Mouse (Mus musculus) small intestine, adult 2 months (tissue): Measurements from ENCODE around the gene Btaf1. TPM values are rescaled to one million over a fixed set of nuclear protein-coding genes. Genes with fewer than 3 reads are reported as not detected.

Experiments
- H3K27ac ChIP-seq: fragments of 200-500 bp; 2 replicates; pipeline ENCODE4 v1.5.1; 2012; ENCODE audit warnings: low read depth, low read length, control low read depth, inconsistent platforms; ENCODE audit not compliant: insufficient read depth
- H3K27me3 ChIP-seq: fragments of 200-500 bp; 2 replicates; pipeline ENCODE4 v1.6.1; 2012; ENCODE audit warnings: mild to moderate bottlenecking, moderate library complexity, low read length, inconsistent platforms; ENCODE audit not compliant: control insufficient read depth, insufficient read depth
- H3K36me3 ChIP-seq: fragments of 200-500 bp; 2 replicates; pipeline ENCODE4 v1.6.1; 2012; ENCODE audit warnings: mild to moderate bottlenecking, low read length, control low read depth, inconsistent platforms; ENCODE audit not compliant: control insufficient read depth, insufficient read depth
- H3K4me1 ChIP-seq: fragments of 200-500 bp; 2 replicates; pipeline ENCODE4 v1.6.1; 2012; ENCODE audit warnings: low read length, inconsistent platforms, mixed read lengths; ENCODE audit not compliant: control insufficient read depth, insufficient read depth, insufficient read length
- H3K4me3 ChIP-seq: fragments of 200-500 bp; 2 replicates; pipeline ENCODE4 v1.5.1; 2012; ENCODE audit warnings: low read depth, mild to moderate bottlenecking, control low read depth, inconsistent platforms, low read length, moderate library complexity
- CTCF ChIP-seq: fragments of 200-500 bp; IDR thresholded peaks from 2 replicates; pipeline ENCODE4 v1.5.1; 2012; ENCODE audit warnings: low read depth, mild to moderate bottlenecking, control low read depth, inconsistent platforms, low read length, moderate library complexity, mixed read lengths; ENCODE audit not compliant: insufficient replicate concordance, insufficient read length; ENCODE audit errors: extremely low read depth
- POLR2A ChIP-seq: fragments of 200-500 bp; IDR thresholded peaks from 2 replicates; pipeline ENCODE4 v1.6.1; 2012; ENCODE audit warnings: low read depth, mild to moderate bottlenecking, control low read depth, inconsistent platforms, low read length, moderate library complexity
- WGBS: fragments of 180-500 bp; shearing (Covaris S2); methylation state at CpG from one replicate; pipeline ENCODE4 v1.1.7; 2018; 5-methylcytosine and 5-hydroxymethylcytosine counted together
- polyA plus RNA-seq: library from polyadenylated mRNA; depleted of rRNA; stranded (reverse); fragments of >200 nt; gene quantifications from 2 replicates; pipeline ENCODE4 v1.2.3, GENCODE M21; 2012

Btaf1 gene
- polyA plus RNA-seq, 1 experiment: 2.1 TPM

DNA sequence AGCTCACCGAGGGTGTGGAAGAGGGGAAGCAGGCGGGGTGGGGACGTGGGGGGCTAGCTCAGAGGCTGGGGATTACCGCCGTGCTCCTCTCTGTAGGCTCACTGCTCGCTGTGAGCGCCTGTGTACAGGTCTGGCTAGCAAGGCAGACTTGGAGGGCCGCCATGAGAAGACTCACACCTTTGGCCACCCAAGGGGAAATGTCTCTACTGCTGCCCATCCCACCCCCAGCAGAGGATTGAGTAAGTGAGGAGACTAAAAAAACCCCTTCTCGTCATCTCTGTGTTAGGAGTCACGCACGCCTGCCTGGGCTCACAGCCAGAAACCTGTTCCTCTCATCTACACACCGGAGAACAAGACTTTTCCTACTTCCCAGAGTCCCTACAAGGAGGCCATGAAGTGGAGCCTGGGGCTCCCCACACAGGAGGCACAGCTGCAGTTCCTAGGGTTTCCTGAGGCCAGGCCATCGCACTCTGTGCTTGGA lies 100.0 kb downstream of the Btaf1 start:
- Histone ChIP-seq H3K4me3 (no peak overlapping the region), H3K4me1 (no peaks in the 10 kb centered on the region), H3K27ac (no peak overlapping the region), H3K27me3 (no peaks in the 10 kb centered on the region), H3K36me3 (no peaks in the 10 kb centered on the region)
- WGBS: 82% methylated on average over 13 of the region's 13 CpGs
- no peak for TF ChIP-seq CTCF
- TF ChIP-seq POLR2A: no peak

DNA sequence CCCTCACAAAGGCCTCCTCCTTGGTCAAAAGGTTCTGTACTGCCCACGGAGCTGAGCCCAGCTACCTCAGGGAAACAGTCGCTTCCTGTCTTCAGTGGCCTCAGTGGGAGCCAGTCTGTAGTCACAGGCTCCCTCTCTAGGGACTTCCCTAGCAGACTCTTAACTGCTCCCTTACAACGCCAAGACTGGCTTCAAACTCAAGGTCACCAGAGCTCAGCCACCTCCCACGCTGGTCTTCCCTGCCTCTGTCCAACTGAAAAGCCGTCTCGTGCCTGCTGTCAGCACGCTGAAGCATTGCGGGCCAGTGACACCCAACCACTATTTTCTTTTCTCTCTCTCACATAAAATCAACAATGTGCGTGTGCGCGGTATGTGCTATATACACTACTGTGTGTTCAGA lies 100.5 kb downstream of the Btaf1 start:
- Histone ChIP-seq H3K27me3 (no peaks in the 10 kb centered on the region), H3K27ac (no peak overlapping the region), H3K4me3 (no peak overlapping the region), H3K4me1 (no peaks in the 10 kb centered on the region), H3K36me3 (no peaks in the 10 kb centered on the region)
- TF ChIP-seq POLR2A: no peak
- no peak for TF ChIP-seq CTCF
- WGBS: 73% methylated on average over 11 of the region's 11 CpGs

DNA sequence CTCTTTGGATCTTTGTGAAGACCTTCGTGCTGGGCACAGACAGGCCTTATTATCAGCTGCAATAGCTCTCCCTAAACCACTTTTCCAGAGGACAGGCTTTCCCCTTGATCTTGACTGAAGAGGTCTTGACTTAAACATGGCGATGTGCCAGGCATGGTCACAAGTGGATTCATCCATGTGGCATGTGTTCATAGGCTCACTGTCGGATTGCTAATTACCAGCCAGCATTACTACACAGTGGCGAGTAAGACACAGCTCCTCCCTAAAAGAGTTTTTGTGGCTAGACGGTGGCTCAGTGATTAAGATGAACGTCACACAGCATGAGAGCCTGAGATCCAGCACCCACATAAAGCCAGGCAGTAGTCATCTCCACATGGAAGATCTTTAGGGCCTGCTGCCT lies 103.9 kb downstream of the Btaf1 start:
- H3K36me3 ChIP-seq: no peaks in the 10 kb centered on the region
- no peaks in the 10 kb centered on the region for H3K27me3 ChIP-seq
- H3K4me3 ChIP-seq: no peak overlapping the region
- H3K27ac ChIP-seq: no peak overlapping the region
- H3K4me1 ChIP-seq: no peaks in the 10 kb centered on the region
- WGBS: 82% methylated on average over 6 of the region's 6 CpGs
- TF ChIP-seq CTCF (no peak), POLR2A (no peak)

DNA sequence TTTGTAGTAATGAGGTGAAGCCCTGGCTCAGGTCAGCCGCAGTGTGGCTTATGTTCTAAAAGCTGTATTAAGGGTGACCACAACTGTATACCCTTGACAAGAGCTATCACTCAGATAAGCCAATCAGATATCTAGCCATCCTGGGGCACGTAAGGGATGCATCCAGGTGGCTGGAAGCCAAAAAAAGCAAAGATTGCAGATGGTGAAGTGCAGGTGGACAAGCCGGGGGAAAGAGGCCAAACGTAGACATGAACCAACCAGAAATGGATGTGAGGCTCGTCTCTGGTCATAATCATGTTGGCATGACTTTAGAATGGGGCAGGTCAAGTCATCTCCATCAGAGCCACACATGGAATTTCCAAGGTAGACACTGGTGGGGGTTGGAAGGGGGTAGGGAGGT lies 105.6 kb downstream of the Btaf1 start:
- TF ChIP-seq CTCF (no peak), POLR2A (no peak)
- H3K4me1 ChIP-seq: no peaks in the 10 kb centered on the region
- no peak overlapping the region for H3K27ac ChIP-seq
- H3K36me3 ChIP-seq: no peaks in the 10 kb centered on the region
- WGBS: 74% methylated on average over 5 of the region's 5 CpGs
- no peak overlapping the region for H3K4me3 ChIP-seq
- no peaks in the 10 kb centered on the region for H3K27me3 ChIP-seq

DNA sequence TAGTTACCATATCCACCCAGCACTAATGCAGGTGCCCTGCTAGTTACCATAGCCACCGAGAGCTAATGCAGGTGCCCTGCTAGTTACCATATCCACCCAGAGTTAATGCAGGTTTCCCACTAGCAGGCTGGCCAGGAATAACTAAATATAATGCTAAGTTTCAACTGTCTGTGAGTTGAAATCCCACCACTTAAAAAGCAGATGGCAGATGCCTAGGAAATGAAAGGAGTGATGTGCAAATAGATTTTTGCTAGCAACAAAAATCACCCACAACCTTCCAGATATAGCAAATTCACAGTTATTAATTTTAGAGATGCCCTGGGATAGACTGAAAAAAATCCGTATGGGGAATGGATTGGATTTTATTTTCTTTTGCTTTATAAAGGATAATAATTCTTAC lies 106.5 kb downstream of the Btaf1 start:
- no peak overlapping the region for H3K4me3 ChIP-seq
- 80% methylated on average over 2 of the region's 2 CpGs for WGBS
- no peaks in the 10 kb centered on the region for H3K36me3 ChIP-seq
- H3K27ac ChIP-seq: no peak overlapping the region
- no peaks in the 10 kb centered on the region for H3K27me3 ChIP-seq
- H3K4me1 ChIP-seq: no peaks in the 10 kb centered on the region
- TF ChIP-seq POLR2A: no peak
- TF ChIP-seq CTCF: no peak

DNA sequence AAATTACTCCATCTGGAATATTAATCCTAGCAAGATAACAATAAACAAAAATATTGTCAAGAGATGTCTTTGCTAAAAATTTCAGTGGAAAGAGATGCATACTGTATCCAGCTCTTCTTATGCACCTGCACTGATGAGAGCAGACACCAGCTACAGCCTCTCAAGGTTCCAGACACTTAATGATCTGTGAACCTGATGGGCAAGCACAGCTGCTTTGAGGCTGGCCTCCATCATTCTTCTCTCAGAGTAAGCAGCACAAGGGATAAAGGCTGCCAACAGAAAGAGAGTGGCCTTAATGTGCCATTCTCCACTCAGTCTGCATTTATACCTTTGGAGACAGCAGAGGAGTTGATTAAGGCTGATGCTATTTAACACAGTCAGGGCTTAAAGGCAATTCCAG lies 115.0 kb downstream of the Btaf1 start:
- TF ChIP-seq CTCF: no peak
- TF ChIP-seq POLR2A: no peak
- no peaks in the 10 kb centered on the region for H3K27me3 ChIP-seq
- H3K4me3 ChIP-seq: no peak overlapping the region
- no peak overlapping the region for H3K27ac ChIP-seq
- H3K36me3 ChIP-seq: peaks cover 2% of the 10 kb centered on the region; the same call in 1 of the 2 replicates
- H3K4me1 ChIP-seq: no peaks in the 10 kb centered on the region

DNA sequence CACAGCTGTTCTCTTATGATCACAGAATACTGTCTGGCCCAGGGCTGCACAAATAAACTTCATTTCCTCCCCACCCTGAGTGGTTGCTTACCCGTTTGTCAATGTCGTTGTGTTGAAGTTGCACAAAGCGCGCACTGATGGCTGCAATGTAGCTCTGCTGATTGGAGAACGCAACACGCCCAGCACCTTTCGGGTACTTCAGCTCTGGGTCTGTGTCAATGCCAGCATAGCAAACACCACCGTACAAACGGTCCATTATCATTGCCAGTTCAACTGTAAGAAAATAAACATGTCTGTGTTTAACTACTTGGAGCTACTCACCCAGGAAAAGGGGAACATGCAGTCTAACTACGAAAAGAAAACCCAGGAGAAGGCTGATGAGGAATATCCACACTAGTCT lies 118.6 kb downstream of the Btaf1 start:
- Histone ChIP-seq H3K27ac (no peak overlapping the region), H3K4me3 (no peak overlapping the region), H3K36me3 (peaks cover 2% of the 10 kb centered on the region; the same call in 1 of the 2 replicates), H3K4me1 (no peaks in the 10 kb centered on the region), H3K27me3 (no peaks in the 10 kb centered on the region)
- WGBS: 74% methylated on average over 10 of the region's 10 CpGs
- TF ChIP-seq CTCF: no peak
- TF ChIP-seq POLR2A: no peak

DNA sequence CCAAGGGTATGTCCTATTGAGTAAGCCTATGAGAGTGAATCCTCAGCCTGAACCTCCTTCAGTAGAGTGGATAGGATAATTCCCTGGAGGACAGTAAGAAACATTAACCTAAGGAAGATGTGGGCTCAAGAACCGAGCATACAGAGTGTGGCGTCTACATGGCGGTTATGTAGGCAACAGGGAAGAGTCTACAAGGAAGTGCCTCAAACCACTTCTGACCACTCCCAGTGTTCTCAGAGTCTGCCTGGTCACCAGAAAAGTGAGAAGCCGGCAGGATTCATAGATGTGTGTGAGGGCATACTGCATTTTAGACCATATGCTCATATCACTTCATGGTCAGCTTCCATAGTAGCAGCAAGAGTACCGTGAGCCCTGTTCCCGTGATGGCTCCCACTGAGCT lies 122.6 kb downstream of the Btaf1 start:
- Histone ChIP-seq H3K36me3 (no peaks in the 10 kb centered on the region), H3K4me3 (no peak overlapping the region), H3K4me1 (no peaks in the 10 kb centered on the region), H3K27me3 (no peaks in the 10 kb centered on the region), H3K27ac (no peak overlapping the region)
- TF ChIP-seq CTCF (no peak), POLR2A (no peak)
- 80% methylated on average over 6 of the region's 6 CpGs for WGBS
